Mouse (Mus musculus): Measurements from ENCODE around the gene Ncaph2. TPM values are rescaled to one million over a fixed set of nuclear protein-coding genes. Genes with fewer than 3 reads are reported as not detected.

Gene Ncaph2
- total RNA-seq, 2 experiments from 2014 or later: 91.2 to 144 TPM

Other genes with a start within 250 kb of the Ncaph2 start
- 34.1 and 39.1 TPM in 2 replicates for gene Tubgcp6, start 232.6 kb upstream of the Ncaph2 start, total RNA-seq (2014; fragmentation: Nextera tagmentation)
- gene Tubgcp6, start 232.6 kb upstream of the Ncaph2 start, total RNA-seq (2017): 14.7 and 22.4 TPM in 2 replicates
- gene Hdac10, start 227.0 kb upstream of the Ncaph2 start, total RNA-seq (2014; fragmentation: Nextera tagmentation): 25.6 and 32.8 TPM in 2 replicates
- 15.6 and 20.1 TPM in 2 replicates for gene Hdac10, start 227.0 kb upstream of the Ncaph2 start, total RNA-seq (2017)
- not detected in 2 replicates for gene Mapk12, start 215.0 kb upstream of the Ncaph2 start, total RNA-seq (2014; fragmentation: Nextera tagmentation)
- 2.1 TPM in 1 of 2 replicates, not detected in the other for gene Mapk12, start 215.0 kb upstream of the Ncaph2 start, total RNA-seq (2017)
- gene Mapk11, start 206.1 kb upstream of the Ncaph2 start, total RNA-seq (2014; fragmentation: Nextera tagmentation): 0.11 TPM in 1 of 2 replicates, not detected in the other
- gene Mapk11, start 206.1 kb upstream of the Ncaph2 start, total RNA-seq (2017): 0.27 and 3.5 TPM in 2 replicates
- 2.3 and 3.6 TPM in 2 replicates for gene Plxnb2, start 174.9 kb upstream of the Ncaph2 start, total RNA-seq (2014; fragmentation: Nextera tagmentation)
- gene Plxnb2, start 174.9 kb upstream of the Ncaph2 start, total RNA-seq (2017): 0.34 and 1.7 TPM in 2 replicates
- gene Dennd6b, start 159.2 kb upstream of the Ncaph2 start, total RNA-seq (2014; fragmentation: Nextera tagmentation): 9.8 and 14.1 TPM in 2 replicates
- 1.3 and 4.6 TPM in 2 replicates for gene Dennd6b, start 159.2 kb upstream of the Ncaph2 start, total RNA-seq (2017)
- 56.3 and 72.3 TPM in 2 replicates for gene Ppp6r2, start 144.2 kb upstream of the Ncaph2 start, total RNA-seq (2014; fragmentation: Nextera tagmentation)
- 29.4 and 145 TPM in 2 replicates for gene Ppp6r2, start 144.2 kb upstream of the Ncaph2 start, total RNA-seq (2017)
- 161 and 193 TPM in 2 replicates for gene Sbf1, start 40.4 kb upstream of the Ncaph2 start, total RNA-seq (2014; fragmentation: Nextera tagmentation)
- 34.6 and 83.9 TPM in 2 replicates for gene Sbf1, start 40.4 kb upstream of the Ncaph2 start, total RNA-seq (2017)
- not detected in 2 replicates for gene Adm2, start 33.0 kb upstream of the Ncaph2 start, total RNA-seq (2014; fragmentation: Nextera tagmentation)
- not detected in 2 replicates for gene Adm2, start 33.0 kb upstream of the Ncaph2 start, total RNA-seq (2017)
- not detected in 2 replicates for gene Miox, start 21.3 kb upstream of the Ncaph2 start, total RNA-seq (2014; fragmentation: Nextera tagmentation)
- gene Miox, start 21.3 kb upstream of the Ncaph2 start, total RNA-seq (2017): not detected in 2 replicates
- gene Lmf2, start 60 bp upstream of the Ncaph2 start, total RNA-seq (2014; fragmentation: Nextera tagmentation): 30.5 and 38.1 TPM in 2 replicates
- gene Lmf2, start 60 bp upstream of the Ncaph2 start, total RNA-seq (2017): 6.5 and 8.2 TPM in 2 replicates
- gene Sco2, start 18.1 kb downstream of the Ncaph2 start, total RNA-seq (2014; fragmentation: Nextera tagmentation): 26.1 and 28.3 TPM in 2 replicates
- gene Sco2, start 18.1 kb downstream of the Ncaph2 start, total RNA-seq (2017): 12.2 and 17.0 TPM in 2 replicates
- gene Tymp, start 21.3 kb downstream of the Ncaph2 start, total RNA-seq (2014; fragmentation: Nextera tagmentation): not detected in 2 replicates
- 0.65 TPM in 1 of 2 replicates, not detected in the other for gene Tymp, start 21.3 kb downstream of the Ncaph2 start, total RNA-seq (2017)
- 13.9 and 14.0 TPM in 2 replicates for gene Odf3b, start 23.6 kb downstream of the Ncaph2 start, total RNA-seq (2014; fragmentation: Nextera tagmentation)
- 4.7 TPM in 1 of 2 replicates, not detected in the other for gene Odf3b, start 23.6 kb downstream of the Ncaph2 start, total RNA-seq (2017)
- not detected in 2 replicates for gene Klhdc7b, start 29.2 kb downstream of the Ncaph2 start, total RNA-seq (2014; fragmentation: Nextera tagmentation)
- gene Klhdc7b, start 29.2 kb downstream of the Ncaph2 start, total RNA-seq (2017): not detected in 2 replicates
- not detected in 2 replicates for gene Syce3, start 54.8 kb downstream of the Ncaph2 start, total RNA-seq (2014; fragmentation: Nextera tagmentation)
- not detected in 2 replicates for gene Syce3, start 54.8 kb downstream of the Ncaph2 start, total RNA-seq (2017)
- 2.0 and 3.5 TPM in 2 replicates for gene Cpt1b, start 70.1 kb downstream of the Ncaph2 start, total RNA-seq (2014; fragmentation: Nextera tagmentation)
- 2.0 and 14.6 TPM in 2 replicates for gene Cpt1b, start 70.1 kb downstream of the Ncaph2 start, total RNA-seq (2017)
- 0.70 and 2.8 TPM in 2 replicates for gene C730034F03Rik, start 73.9 kb downstream of the Ncaph2 start, total RNA-seq (2014; fragmentation: Nextera tagmentation)
- gene C730034F03Rik, start 73.9 kb downstream of the Ncaph2 start, total RNA-seq (2017): 2.0 and 3.1 TPM in 2 replicates
- not detected in 2 replicates for gene Gm44502, start 74.0 kb downstream of the Ncaph2 start, total RNA-seq (2014; fragmentation: Nextera tagmentation)
- 0.57 TPM in 1 of 2 replicates, not detected in the other for gene Gm44502, start 74.0 kb downstream of the Ncaph2 start, total RNA-seq (2017)
- 56.6 and 59.9 TPM in 2 replicates for gene Chkb, start 74.2 kb downstream of the Ncaph2 start, total RNA-seq (2014; fragmentation: Nextera tagmentation)
- gene Chkb, start 74.2 kb downstream of the Ncaph2 start, total RNA-seq (2017): 14.5 and 14.9 TPM in 2 replicates
- not detected in 2 replicates for gene Mapk8ip2, start 98.2 kb downstream of the Ncaph2 start, total RNA-seq (2014; fragmentation: Nextera tagmentation)
- not detected in 2 replicates for gene Mapk8ip2, start 98.2 kb downstream of the Ncaph2 start, total RNA-seq (2017)
- gene Arsa, start 121.7 kb downstream of the Ncaph2 start, total RNA-seq (2014; fragmentation: Nextera tagmentation): 10.7 and 18.3 TPM in 2 replicates
- 7.1 and 17.4 TPM in 2 replicates for gene Arsa, start 121.7 kb downstream of the Ncaph2 start, total RNA-seq (2017)
- 77.1 and 87.3 TPM in 2 replicates for gene Shank3, start 143.9 kb downstream of the Ncaph2 start, total RNA-seq (2014; fragmentation: Nextera tagmentation)
- 11.8 and 48.9 TPM in 2 replicates for gene Shank3, start 143.9 kb downstream of the Ncaph2 start, total RNA-seq (2017)
- gene Acr, start 212.6 kb downstream of the Ncaph2 start, total RNA-seq (2014; fragmentation: Nextera tagmentation): 1.3 and 4.0 TPM in 2 replicates
- gene Acr, start 212.6 kb downstream of the Ncaph2 start, total RNA-seq (2017): not detected in 2 replicates
- gene Rabl2, start 236.2 kb downstream of the Ncaph2 start, total RNA-seq (2014; fragmentation: Nextera tagmentation): 11.1 and 16.6 TPM in 2 replicates
- gene Rabl2, start 236.2 kb downstream of the Ncaph2 start, total RNA-seq (2017): 8.4 and 11.7 TPM in 2 replicates

All from megakaryocyte-erythroid progenitor cell, adult 5-6 weeks (primary cell).